Mouse (Mus musculus): ENCODE data around the gene Ern1. TPM values are rescaled to one million over a fixed set of nuclear protein-coding genes. Genes with fewer than 3 reads are reported as not detected.

Ern1 gene
- total RNA-seq (2021): 10 to 100 TPM; 10.4 to 11.3 TPM
- long read RNA-seq, experiment 1, full-length matches to known transcripts: 2 of 3 reads
- long read RNA-seq, experiment 1, partial matches to known transcripts: 0 of 3 reads
- long read RNA-seq, experiment 1, other reads (novel, unspliced or antisense): 1 of 3 reads
- long read RNA-seq, experiment 2, full-length matches to known transcripts: 1 of 2 reads
- long read RNA-seq, experiment 2, partial matches to known transcripts: 0 of 2 reads
- long read RNA-seq, experiment 2, other reads (novel, unspliced or antisense): 1 of 2 reads

DNA sequence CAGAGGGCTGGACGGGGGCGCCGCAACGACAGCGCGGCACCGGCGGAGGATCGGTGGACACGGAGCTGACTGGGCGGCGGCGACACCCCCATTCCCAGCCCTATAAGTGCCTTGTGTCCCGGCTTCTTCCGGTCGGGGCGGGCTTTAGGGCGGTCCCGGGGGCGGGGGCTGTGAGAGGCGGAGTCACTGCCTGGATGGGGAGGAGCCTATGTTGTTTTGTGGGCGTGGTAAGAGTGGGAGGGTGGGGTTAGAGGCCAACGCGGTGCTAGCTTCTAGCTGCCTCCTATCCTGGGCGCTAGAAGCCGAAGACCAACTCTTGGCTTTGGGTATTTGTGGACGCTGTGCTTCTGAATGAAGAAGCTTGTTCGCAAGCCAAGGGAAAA is at the start of gene Ern1:
Gene Ern1, minus strand, starts transcription at position 120 of the 383 bp plus-strand sequence.
- intact Hi-C loops (cut with DNase I): no loop called here
- peak; percentile 93 for DNase-seq (ENCODE audit: extremely low spot score in 1 of 2, low spot score in 2 of 2)
- no peak for TF ChIP-seq CTCF (IDR thresholded peaks at IDR 0.05)
- H3K27ac ChIP-seq: peak within 1 kb of the TSS; percentile 86
- peak within 1 kb of the TSS; percentile 97 for H3K4me3 ChIP-seq

GRCm38 (mm10) chr11:106536253-106536912 is 48.7 kb upstream of the Ern1 start:
- peak overlapping the region; percentile 56 for H3K27ac ChIP-seq
- no peak for TF ChIP-seq CTCF (IDR thresholded peaks at IDR 0.05)
- DNase-seq (ENCODE audit: extremely low spot score in 1 of 2, low spot score in 2 of 2): peak in 1 of 2 experiments; percentile 32
- no peak overlapping the region for H3K4me3 ChIP-seq
- intact Hi-C loops (cut with DNase I): no loop called here

DNA sequence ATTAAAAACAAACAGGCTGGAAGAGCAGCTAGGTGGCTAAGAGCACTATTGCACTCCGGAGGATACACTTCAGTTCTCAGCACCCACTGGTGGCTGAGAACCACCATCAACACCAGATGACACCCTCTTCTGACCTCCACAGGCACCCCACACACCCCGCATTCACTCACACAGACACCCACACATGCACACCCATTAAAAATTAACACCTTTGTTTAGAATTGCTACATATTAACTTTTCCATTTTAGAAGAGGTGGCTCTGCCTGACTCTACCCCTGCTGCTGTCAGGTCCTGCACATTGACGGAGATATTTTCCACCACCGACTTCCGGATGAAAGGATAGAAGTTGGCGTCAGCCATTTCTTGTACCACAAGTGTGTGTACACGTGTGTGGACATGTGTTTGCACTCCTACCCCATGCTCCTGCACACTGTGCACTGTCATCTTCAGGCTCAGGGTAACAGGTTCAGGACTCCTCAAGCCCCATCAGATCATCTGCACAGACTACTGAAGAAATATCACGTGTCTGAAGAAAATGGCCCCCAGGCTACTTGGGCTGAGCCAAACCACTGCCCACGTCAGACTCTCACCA is 48.1 kb upstream of the Ern1 start:
- Histone ChIP-seq H3K27ac (peak overlapping the region; percentile 56), H3K4me3 (no peak overlapping the region)
- intact Hi-C loops (cut with DNase I): no loop called here
- no peak for TF ChIP-seq CTCF (IDR thresholded peaks at IDR 0.05)
- no peak for DNase-seq (ENCODE audit: extremely low spot score in 1 of 2, low spot score in 2 of 2)

GRCm38 (mm10) chr11:106532248-106532790 is 44.7 kb upstream of the Ern1 start:
- H3K4me3 ChIP-seq: no peak overlapping the region
- intact Hi-C loops (cut with DNase I): no loop called here
- no peak for TF ChIP-seq CTCF (IDR thresholded peaks at IDR 0.05)
- no peak for DNase-seq (ENCODE audit: extremely low spot score in 1 of 2, low spot score in 2 of 2)
- no peak overlapping the region for H3K27ac ChIP-seq

- H3K27ac ChIP-seq: no peak overlapping the region
- TF ChIP-seq CTCF (IDR thresholded peaks at IDR 0.05): no peak
- intact Hi-C loops (cut with DNase I): no loop called here
- no peak for DNase-seq (ENCODE audit: extremely low spot score in 1 of 2, low spot score in 2 of 2)
- no peak overlapping the region for H3K4me3 ChIP-seq
These were observed 42.1 kb upstream of the Ern1 start for GRCm38 (mm10) chr11:106529786-106530185.

GRCm38 (mm10) chr11:106529113-106529512 is 41.5 kb upstream of the Ern1 start:
- Histone ChIP-seq H3K27ac (no peak overlapping the region), H3K4me3 (no peak overlapping the region)
- TF ChIP-seq CTCF (IDR thresholded peaks at IDR 0.05): no peak
- intact Hi-C loops (cut with DNase I): no loop called here
- DNase-seq (ENCODE audit: extremely low spot score in 1 of 2, low spot score in 2 of 2): no peak

DNA sequence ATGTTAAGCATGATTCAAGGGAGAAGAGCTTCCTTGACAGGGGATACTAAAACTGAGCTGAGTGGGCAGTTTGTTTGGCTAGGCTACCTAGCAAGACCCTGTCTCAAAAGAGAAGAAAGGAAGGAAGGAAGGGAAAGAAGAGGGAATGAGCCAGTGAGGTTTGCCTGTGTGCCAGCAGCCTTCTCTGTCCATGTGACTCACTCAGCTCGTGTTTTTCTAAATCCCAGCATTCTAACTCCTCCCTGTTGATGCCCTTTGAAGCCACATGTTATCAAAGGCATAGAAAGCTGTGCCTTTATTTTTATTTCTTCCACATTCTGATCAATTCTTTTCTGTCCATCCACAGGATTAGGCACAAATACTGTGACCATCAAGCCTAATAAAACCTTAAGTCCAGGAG is 40.3 kb upstream of the Ern1 start:
- H3K4me3 ChIP-seq: no peak overlapping the region
- intact Hi-C loops (cut with DNase I): no loop called here
- DNase-seq (ENCODE audit: extremely low spot score in 1 of 2, low spot score in 2 of 2): no peak
- H3K27ac ChIP-seq: no peak overlapping the region
- TF ChIP-seq CTCF (IDR thresholded peaks at IDR 0.05): no peak

DNA sequence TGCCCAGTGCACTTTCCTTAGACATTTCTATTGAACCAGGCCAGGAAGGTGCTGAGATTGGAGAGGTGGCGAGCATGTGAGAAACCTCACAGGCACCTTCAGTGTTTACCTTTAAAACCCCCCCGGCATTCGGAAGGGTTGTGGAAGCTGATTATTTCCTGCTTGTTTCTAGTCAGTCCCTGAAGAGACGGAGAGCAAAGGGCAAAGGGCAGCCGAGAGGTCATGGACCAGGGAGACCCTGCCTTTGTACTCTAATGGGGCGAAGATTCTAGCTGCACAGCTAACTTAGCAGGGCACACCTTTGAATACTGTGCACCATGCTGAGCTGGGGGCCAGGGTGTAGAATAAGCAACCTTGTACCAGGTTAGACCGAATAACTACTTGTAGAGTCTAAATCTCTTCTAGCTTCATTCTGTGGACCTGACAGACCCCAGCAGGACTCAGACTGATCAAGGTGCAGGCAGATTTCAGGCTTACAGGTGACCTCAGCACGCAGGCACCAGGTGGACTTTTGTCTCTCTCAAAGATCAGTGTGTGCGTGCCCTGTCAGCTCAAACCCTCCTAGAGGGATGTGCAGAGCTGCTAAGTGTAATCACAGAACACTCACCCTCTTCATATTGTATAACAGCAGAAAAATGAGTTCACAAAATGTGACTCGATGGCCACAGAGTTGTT is 39.6 kb upstream of the Ern1 start:
- Histone ChIP-seq H3K27ac (no peak overlapping the region), H3K4me3 (no peak overlapping the region)
- TF ChIP-seq CTCF (IDR thresholded peaks at IDR 0.05): no peak
- DNase-seq (ENCODE audit: extremely low spot score in 1 of 2, low spot score in 2 of 2): no peak
- intact Hi-C loops (cut with DNase I): no loop called here

GRCm38 (mm10) chr11:106522538-106522937 is 34.9 kb upstream of the Ern1 start:
- TF ChIP-seq CTCF (IDR thresholded peaks at IDR 0.05): no peak
- intact Hi-C loops (cut with DNase I): no loop called here

DNA sequence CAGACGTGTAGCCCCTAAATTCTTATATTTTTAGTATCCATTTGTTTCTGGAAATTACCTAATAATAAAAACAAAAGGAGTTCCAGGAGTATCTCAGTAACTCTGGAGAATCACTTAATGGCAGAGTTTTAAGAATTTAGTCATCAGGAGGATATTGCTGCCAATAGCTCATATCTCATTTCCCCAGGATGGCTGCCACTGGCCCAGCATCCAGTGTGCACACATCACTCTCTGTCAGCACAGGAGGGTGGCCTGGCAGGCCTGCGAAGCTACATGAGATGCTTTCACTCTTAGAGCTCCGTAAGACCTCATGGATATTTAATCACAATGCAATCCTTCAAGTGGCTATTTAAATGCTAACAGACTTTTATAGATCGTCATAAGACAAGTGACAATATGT is 34.0 kb upstream of the Ern1 start:
- no peak overlapping the region for H3K4me3 ChIP-seq
- intact Hi-C loops (cut with DNase I): no loop called here
- TF ChIP-seq CTCF (IDR thresholded peaks at IDR 0.05): no peak
- H3K27ac ChIP-seq: no peak overlapping the region
- DNase-seq (ENCODE audit: extremely low spot score in 1 of 2, low spot score in 2 of 2): no peak

More at GRCm38 (mm10) chr11:106522538-106522937, 34.9 kb upstream of the Ern1 start:
- H3K4me3 ChIP-seq: no peak overlapping the region
- no peak for DNase-seq (ENCODE audit: extremely low spot score in 1 of 2, low spot score in 2 of 2)
- H3K27ac ChIP-seq: no peak overlapping the region

GRCm38 (mm10) chr11:106520404-106520803 is 32.8 kb upstream of the Ern1 start:
- TF ChIP-seq CTCF (IDR thresholded peaks at IDR 0.05): no peak
- no peak for DNase-seq (ENCODE audit: extremely low spot score in 1 of 2, low spot score in 2 of 2)
- Histone ChIP-seq H3K27ac (no peak overlapping the region), H3K4me3 (no peak overlapping the region)
- intact Hi-C loops (cut with DNase I): no loop called here

GRCm38 (mm10) chr11:106519519-106519918 is 31.9 kb upstream of the Ern1 start:
- intact Hi-C loops (cut with DNase I): no loop called here
- no peak for DNase-seq (ENCODE audit: extremely low spot score in 1 of 2, low spot score in 2 of 2)
- no peak for TF ChIP-seq CTCF (IDR thresholded peaks at IDR 0.05)
- Histone ChIP-seq H3K4me3 (no peak overlapping the region), H3K27ac (no peak overlapping the region)
